Mouse (Mus musculus): Measurements from ENCODE around the gene Cdc20b. TPM values are rescaled to one million over a fixed set of nuclear protein-coding genes. Genes with fewer than 3 reads are reported as not detected.
"Not testable (repeated sequence)": the region's sequence is repeated elsewhere in the genome, so short reads cannot be mapped to it uniquely, and the experiment has no call there.

Cdc20b gene
- not detected for total RNA-seq (2021)

GRCm38 (mm10) chr13:113034950-113035421, at the start of gene Cdc20b:
Cdc20b (plus strand) TSS chr13:113035111.
- intact Hi-C loops (cut with DNase I), result loop anchor here (2.0 to 5.0 kb wide), 3 partner anchors 48 to 363 kb away; partner anchors contain the start of genes Ccno, Dhx29 and Mtrex

DNA sequence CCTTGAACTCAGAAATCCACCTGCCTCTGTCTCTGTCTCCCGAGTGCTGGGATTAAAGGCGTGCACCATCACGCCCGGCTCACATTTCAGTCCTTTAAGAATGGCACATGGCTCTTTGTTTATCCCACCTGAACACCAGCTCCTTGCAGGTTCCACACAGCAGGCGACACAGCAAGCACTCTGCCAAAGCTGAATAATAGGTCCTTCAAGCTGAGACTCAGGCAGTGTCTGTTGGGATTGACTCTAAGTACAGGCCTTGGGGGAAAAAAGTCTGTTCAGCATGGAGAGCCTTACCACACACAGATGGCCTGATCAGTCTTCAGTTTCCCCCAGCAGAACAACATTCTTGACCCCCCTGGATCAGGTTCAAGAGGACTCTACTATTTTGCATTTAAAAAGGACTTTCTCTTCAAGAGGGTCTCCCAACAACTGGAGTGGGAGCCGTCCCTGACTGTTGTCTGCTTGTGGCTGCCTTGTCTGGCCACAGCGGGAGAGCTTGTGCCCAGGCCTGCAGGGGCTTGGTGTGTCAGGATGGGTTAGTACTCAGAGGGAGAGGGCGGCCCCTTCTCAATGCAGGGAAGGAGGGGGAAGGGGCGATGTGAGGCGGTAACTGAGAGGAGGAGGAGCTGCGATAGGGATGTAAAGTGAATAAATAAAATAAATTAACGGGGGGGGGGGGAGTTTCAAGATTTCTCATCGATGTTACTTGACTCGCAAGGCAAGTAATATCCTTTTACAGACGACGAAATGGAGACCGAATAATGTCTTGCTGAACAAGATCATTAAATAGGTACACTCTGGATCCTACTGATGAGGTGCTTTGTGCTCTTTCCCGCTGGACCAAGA, 49.1 kb upstream of the Cdc20b start:
- intact Hi-C loops (cut with DNase I), result loop anchor here (2.0 to 5.0 kb wide), 2 partner anchors 49 to 59 kb away; partner anchors contain the start of genes Cdc20b, Dhx29 and Mtrex
- no peak for DNase-seq (ENCODE audit: low spot score in 2 of 2)

More at GRCm38 (mm10) chr13:113034950-113035421, at the start of gene Cdc20b:
- peak; percentile 33 to 34 for DNase-seq (ENCODE audit: low spot score in 2 of 2)

DNA sequence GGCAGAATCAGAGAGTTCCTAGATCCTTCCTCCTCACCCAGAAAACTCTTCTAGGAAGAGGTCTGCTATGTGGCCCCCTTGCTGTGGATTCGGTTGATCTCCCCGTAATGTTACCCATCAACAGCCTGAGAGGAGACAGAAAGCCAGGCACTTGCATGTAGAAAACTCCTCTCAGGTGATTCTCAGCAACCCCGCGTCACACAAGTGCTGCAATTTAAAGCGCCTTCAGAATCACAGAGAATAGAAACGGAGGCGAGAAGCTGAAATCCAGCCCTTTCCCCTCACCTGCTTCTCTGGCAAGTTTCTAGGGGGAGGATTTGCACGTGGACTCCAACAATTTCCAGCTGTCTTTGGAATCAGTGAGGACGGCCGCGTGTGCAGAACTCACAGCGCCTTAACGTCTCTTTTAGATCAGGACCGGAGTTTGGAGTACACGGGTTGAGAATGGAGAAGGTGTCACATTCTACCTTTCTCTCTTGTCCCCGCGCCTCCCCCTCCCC, 48.4 kb upstream of the Cdc20b start:
- intact Hi-C loops (cut with DNase I), result loop anchor here (2.0 to 5.0 kb wide), 2 partner anchors 48 to 59 kb away; partner anchors contain the start of genes Cdc20b, Dhx29 and Mtrex
- no peak for DNase-seq (ENCODE audit: low spot score in 2 of 2)

- intact Hi-C loops (cut with DNase I), result loop anchor here (2.0 to 5.0 kb wide), 2 partner anchors 47 to 60 kb away; partner anchors contain the start of genes Cdc20b, Dhx29 and Mtrex
Observed at GRCm38 (mm10) chr13:112987532-112987943, 47.4 kb upstream of the Cdc20b start, which contains the start of gene Ccno. Ccno (plus strand) TSS chr13:112987802.

DNA sequence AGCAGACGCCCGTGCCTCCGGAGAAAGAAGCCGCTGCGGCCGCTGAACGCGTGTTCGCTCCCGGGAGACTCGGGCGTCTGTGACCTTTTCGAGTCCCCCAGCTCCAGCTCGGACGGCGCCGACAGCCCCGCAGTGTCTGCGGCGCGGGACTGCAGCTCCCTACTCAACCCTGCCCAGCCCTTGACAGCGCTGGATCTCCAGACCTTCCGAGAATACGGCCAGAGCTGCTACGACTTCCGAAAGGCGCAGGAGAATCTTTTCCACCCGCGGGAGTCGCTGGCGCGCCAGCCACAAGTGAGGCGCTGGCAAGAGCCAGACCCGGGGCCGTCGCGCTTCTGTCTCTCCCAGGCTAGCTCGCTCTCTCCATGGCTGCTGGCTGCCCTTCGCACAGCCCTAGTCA, 46.9 kb upstream of the Cdc20b start:
- intact Hi-C loops (cut with DNase I), result loop anchor here (2.0 to 5.0 kb wide), 2 partner anchors 47 to 61 kb away; partner anchors contain the start of genes Cdc20b, Dhx29 and Mtrex
- DNase-seq (ENCODE audit: low spot score in 2 of 2), result no peak

More at GRCm38 (mm10) chr13:112987532-112987943, 47.4 kb upstream of the Cdc20b start, which contains the start of gene Ccno:
- DNase-seq (ENCODE audit: low spot score in 2 of 2), result peak; percentile 91 to 94

DNA sequence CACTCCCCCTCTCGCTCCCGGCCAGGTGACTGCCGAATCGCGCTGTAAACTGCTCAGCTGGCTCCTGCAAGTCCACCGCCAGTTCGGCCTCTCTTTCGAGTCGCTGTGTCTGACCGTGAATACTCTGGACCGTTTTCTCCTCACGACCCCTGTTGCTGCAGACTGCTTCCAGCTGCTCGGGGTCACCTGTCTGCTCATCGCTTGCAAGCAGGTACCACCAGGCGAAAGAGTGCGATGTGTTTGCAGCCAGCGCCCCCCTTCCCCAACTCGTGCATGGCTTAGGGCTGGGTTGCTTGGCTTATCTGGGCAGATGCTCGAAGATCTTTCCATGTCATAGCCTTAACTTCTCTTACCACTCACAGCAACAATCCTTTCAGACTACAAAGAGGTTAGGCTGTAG, 46.0 kb upstream of the Cdc20b start:
- no peak for DNase-seq (ENCODE audit: low spot score in 2 of 2)
- intact Hi-C loops (cut with DNase I), result loop anchor here (5.0 kb wide), 1 partner anchor 62 kb away; the partner anchor contains the start of genes Dhx29 and Mtrex

- intact Hi-C loops (cut with DNase I), result loop anchor here (5.0 kb wide), 1 partner anchor 62 kb away; the partner anchor contains the start of genes Dhx29 and Mtrex
Observed at GRCm38 (mm10) chr13:112989541-112989940, 45.4 kb upstream of the Cdc20b start.

DNA sequence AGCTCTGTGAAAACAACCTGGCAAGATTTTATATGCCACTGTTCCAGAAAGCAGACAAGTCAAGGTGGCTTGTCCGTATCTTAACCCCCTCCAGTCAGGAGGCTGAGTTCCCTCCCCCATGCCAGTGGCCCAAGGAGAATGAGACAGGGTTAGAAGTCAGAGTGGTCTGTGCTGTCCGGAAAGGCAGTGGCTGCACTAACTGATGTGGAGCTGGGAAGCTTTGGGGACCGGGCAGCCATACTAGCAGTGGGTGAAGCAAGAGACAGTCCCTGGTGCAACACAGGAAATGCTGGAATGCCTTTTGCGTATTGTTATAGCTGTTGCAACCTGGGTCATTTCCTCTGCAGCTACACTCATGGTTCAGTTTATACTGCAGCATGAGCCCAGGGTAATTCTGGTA, 44.6 kb upstream of the Cdc20b start:
- intact Hi-C loops (cut with DNase I), result no loop called here
- DNase-seq (ENCODE audit: low spot score in 2 of 2), result no peak

More at GRCm38 (mm10) chr13:112989541-112989940, 45.4 kb upstream of the Cdc20b start:
- no peak for DNase-seq (ENCODE audit: low spot score in 2 of 2)

- intact Hi-C loops (cut with DNase I), result no loop called here
- peak in 1 of 2 experiments; percentile 6 for DNase-seq (ENCODE audit: low spot score in 2 of 2)
Observed at GRCm38 (mm10) chr13:112993531-112994152, 41.3 kb upstream of the Cdc20b start, which contains the start of gene Mcidas. Mcidas (plus strand) TSS chr13:112993845.

DNA sequence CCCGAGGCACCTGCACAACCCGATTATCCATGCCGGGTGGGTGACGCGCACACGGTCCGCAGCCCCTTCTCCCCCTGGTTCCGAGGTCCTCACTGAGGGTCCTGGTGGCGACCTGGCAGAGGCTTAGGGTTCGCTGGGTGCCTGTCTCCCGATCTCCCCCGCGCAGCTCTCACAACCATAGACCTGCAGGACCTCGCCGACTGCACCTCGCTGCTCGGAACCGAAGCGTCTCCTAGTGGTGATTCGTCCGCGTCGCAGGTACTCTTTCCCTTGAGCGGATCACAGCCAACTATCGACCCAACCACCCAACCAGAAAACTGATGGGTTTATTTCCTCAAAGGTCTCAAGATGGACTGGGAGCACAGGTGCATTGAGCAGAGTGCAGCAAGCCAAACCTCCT, 40.7 kb upstream of the Cdc20b start:
- DNase-seq (ENCODE audit: low spot score in 2 of 2), result peak; percentile 38
- intact Hi-C loops (cut with DNase I), result no loop called here

DNA sequence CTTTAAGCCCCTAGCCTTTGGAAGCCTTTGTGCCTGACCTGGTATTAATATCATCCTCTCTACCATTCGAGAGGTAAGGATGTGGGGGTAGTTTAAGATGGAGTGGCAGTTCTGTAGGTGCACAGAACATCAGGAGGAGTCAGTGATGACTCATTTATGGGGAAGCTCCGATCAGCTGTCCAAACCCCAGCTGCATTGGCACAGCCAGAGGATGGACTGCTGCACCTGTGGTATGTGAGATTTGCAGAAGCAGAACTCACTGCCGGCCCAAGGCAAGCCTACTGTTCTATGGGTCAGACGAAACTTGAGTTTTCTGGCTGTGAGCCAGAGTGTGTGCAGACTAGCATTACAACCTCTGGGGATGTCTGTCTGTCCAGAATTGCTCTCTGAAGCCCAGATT, 38.5 kb upstream of the Cdc20b start:
- DNase-seq (ENCODE audit: low spot score in 2 of 2), result no peak
- intact Hi-C loops (cut with DNase I), result no loop called here

DNA sequence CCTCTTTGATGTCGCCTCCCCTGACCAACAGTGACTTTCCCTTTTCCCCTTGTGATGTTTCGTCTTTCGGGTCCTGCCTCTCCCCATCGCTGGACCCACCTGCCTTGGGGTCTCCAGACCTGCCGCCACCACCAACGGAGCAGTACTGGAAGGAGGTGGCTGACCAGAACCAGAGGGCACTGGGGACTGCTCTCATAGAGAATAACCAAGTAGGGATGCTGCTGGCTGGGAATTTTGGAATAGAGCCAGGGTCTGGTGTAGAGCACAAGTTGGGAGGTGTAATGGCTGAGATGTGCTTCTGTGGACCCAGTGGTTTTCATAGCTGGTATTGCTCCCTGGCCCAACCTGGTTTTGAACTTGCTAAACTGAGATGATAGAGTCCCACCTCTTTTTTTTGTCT, 37.5 kb upstream of the Cdc20b start:
- DNase-seq (ENCODE audit: low spot score in 2 of 2), result no peak
- intact Hi-C loops (cut with DNase I), result no loop called here

- peak; percentile 60 to 66 for DNase-seq (ENCODE audit: low spot score in 2 of 2)
- intact Hi-C loops (cut with DNase I), result no loop called here
Observed at GRCm38 (mm10) chr13:112998427-112999201, 36.3 kb upstream of the Cdc20b start.

- intact Hi-C loops (cut with DNase I), result no loop called here
- no peak for DNase-seq (ENCODE audit: low spot score in 2 of 2)
Observed at GRCm38 (mm10) chr13:113000090-113000489, 34.8 kb upstream of the Cdc20b start.

DNA sequence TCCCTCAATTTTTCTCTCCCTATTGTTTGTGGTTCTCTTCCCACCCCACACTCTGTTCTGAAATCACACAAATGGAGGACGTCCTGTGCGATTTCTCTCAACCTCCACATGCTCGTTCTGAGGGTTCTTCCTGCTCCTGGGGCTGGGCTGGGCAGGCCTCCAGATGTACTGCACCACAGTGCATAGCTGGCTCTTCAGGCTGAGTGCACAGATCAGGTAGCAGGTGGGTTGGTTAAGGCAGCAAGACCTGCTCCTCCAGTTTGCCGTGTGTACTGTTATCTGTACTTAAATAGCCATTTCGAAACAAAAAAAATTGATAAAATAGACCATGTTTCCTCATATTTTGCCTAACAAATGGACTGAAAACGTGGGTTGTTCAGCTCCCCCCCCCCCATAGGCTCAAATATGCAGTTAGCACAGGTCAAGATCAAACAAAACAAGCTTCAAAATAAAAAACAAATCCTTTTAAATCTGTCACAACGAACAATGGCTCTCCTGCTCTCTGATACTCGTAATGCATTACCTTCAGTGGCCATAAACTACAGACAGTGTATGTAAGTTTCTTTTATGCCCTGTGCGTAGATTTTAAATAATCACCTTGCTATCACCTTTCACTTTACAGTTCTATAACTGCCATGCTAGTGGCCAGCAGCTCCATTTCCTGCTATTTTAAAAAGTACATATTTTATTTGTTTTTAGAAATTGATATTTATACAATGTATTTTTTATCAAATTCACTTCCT, 34.2 kb upstream of the Cdc20b start:
- no peak for DNase-seq (ENCODE audit: low spot score in 2 of 2)
- intact Hi-C loops (cut with DNase I), result no loop called here

DNA sequence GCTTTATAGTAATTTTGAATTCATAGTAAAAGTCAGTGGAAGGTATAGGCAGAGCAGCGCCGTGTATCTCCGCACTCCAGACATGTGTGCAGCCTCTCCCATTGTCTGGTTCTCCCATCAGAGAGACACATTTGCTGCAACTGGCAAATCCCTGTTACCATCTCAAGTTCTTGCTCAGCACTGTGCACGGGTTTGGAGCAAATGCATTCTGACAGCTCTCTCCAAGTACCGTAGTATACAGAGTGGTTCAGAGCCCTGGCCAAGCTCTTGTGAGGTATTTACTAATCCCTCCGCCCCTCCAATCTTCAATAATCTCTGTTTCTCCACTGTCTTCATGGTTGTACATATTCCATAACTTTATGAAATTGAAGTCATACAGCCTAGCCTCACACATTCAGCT, 22.2 kb upstream of the Cdc20b start:
- DNase-seq (ENCODE audit: low spot score in 2 of 2), result no peak
- intact Hi-C loops (cut with DNase I), result no loop called here

- DNase-seq (ENCODE audit: low spot score in 2 of 2); intact Hi-C loops (cut with DNase I): not testable (repeated sequence)
Observed at GRCm38 (mm10) chr13:113013174-113013953, 21.5 kb upstream of the Cdc20b start.

Data from left cerebral cortex, postnatal 36 days (tissue).